Mouse (Mus musculus) B cell, adult 2 months (primary cell): ENCODE measurements around the gene Trpv1.

Experiments
- DNase-seq, 2 experiments: peaks; one replicate each; pipeline ENCODE4 v3.0.0; 2022

Gene Trpv1

DNA sequence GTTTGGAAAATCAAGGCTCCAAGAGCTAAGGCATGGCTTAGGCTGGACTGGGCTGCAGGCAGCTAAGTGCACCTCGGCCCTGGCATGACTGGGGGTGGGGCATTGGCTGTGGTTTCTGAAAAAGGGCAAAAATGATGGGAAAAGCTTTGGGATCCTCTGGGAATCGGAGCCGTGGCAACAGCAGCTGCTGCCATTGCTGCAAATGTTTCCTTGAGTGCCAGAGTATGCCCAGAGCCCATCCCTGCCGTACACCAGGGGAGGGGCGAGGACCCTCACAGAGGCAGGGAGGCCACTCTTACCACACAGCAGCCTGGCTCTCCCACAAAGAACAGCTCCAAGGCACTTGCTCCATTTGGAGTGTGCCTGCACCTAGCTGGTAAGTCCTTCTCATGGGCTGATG lies at the start of gene Trpv1:
TSS of gene Trpv1 (plus strand) at position 301 of the 400 bp plus-strand sequence.
- DNase-seq: no peak

DNA sequence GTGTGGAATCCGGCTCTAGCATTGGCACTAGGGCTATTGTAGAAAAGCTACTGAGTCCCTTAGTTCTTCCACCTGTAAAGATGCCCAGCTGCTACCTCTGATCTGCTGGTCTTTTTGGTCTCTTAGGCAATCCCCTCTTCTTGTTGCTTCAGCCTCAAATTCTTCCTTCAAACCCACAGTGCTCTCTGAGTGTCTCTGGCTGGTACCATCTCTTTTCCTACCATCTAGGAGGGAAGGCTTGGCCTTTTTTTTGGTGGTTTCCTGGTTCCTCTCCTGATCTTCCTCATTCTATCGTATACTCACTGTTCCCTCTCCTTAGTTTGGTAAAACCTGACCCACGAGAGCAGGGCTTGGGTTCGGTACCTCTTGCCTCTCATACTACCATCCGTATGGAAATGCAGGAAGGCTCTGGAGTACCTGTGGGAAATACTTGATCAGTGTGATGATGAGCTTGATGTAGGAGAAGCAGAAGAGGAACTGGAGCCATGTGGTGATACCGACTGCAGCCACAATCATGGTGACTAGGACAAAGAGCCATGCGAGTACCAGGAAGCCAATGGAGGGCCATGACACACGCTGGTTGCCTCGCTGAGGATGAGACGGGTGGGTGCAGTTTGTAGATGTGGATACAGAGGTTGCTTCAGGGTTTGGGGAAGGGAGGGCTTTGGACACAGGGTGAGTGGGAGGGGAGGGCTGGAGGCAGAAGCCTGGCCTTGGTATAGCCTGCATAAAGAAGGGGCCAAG lies 48.0 kb upstream of the Trpv1 start:
- no peak for DNase-seq

DNA sequence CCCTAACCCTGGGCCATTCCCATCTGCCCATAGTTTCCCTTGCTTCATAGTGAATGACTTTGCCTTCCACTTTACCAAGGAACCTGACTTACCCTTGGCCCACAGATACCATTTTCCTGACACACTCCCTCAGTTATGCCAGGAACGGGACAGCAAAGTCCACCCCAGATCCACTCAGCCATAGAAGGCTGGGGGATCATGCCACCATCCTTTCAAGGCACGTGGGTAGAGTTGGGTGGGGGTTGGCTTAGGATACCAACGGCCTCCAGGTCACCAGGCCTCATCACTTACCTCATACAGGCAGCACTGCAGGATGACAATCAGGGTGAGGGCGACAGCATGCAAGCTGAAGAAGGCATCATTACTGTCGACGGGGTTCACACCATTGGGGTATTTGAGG lies 46.9 kb upstream of the Trpv1 start:
- DNase-seq: no peak

DNA sequence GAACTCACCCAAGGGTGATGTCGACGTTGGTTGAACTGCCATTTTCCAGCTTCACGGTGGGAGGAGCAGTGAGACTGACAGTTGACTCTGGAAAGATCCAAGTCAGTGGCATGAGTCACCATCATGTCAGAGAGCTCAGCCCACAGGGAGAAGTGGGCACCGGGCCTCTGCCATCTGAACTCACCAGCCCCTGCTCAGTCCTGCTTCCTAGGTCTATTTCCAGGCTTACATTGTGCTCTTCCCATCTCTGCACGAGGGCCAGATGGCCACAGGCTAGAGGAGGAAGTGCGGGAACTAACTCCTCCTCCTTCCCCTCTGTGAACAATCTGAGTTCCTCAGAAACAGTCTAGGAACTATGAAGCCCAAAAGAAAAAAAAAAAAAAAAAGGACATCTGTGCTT lies 41.0 kb upstream of the Trpv1 start:
- no peak for DNase-seq

- no peak for DNase-seq
These were observed 39.6 kb upstream of the Trpv1 start for GRCm38 (mm10) chr11:73194444-73194843.

- no peak for DNase-seq
These were observed 35.9 kb upstream of the Trpv1 start for GRCm38 (mm10) chr11:73198190-73198589.

DNA sequence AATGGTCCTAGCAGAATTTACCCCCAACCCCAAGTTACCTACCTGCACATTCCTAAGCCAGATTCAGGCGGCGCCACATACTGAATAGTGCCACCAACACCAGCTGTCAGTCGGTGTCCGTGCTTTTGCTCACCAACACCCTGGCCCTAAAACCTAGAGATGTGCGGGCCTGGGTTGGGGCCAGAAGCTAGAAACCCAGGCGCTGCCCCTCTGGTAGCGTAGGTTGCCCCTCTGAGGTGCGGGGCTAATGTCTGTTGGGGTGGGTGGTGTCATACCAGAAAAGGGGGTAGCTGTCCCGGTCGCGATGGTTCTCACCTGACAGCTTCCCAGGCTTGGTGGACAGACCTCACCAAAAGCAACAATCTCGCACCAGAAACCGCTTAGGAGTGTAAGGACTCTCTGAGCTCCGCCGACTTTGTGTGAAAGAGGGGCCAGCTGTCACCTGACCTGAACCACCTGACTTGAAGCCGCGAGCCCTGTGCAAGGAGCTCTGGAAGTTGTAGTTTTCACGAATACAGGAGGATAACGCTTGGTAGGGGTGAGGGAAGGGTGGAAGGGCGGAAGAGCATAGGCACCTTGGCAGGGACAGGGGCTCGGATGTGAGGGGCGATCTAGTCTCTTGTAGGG lies 35.4 kb upstream of the Trpv1 start, which contains the start of gene Ctns:
TSS of gene Ctns (minus strand) at position 440 of the 627 bp plus-strand sequence.
- DNase-seq: no peak

DNA sequence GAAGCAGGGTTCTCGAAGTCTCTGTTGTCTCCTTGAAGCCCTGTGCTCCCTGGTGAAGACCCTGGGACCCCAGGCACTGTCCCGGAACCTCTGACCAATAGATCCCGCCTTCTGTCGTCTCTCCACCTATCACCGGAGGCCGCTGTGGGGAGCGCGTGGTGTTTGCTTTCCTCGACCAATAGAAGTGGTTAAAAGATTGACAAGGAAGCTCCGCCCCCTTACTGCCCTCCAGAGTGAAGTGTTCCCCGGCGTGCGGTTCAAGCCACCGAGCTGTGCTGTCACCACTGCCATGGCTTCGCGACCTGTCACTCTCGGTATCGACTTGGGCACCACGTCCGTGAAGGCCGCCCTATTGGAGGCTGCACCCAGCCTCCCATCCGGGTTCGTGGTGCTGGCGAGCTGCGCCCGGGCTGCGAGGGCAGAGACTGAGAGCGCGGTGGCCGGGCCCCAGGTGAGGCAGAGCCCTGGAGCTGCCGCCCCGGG lies 34.8 kb upstream of the Trpv1 start, which contains the start of gene Shpk:
TSS of gene Shpk (plus strand) at position 231 of the 483 bp plus-strand sequence.
- DNase-seq: peak; percentile 92 to 93

GRCm38 (mm10) chr11:73199879-73200278 lies 34.2 kb upstream of the Trpv1 start:
- DNase-seq: peak; percentile 48 to 51

DNA sequence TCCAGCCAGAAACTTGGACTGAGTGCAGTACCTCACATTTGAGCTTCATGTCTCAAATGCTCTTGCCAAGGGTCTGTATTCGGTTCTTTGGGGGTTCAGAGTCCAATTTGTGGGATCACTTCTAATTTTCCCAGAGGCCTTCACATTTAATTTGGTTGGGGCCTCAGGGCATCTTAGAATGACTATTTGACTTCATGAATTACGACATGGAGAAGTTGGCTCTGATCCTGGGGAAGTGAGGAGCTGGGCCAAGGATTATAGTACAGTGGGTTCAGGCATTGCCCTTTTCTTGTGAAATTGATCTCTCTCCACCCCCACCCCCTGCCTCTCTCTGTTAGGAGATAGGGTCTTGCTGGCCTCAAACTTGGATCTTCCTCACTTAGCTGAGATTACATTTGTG lies 33.1 kb upstream of the Trpv1 start:
- no peak for DNase-seq

DNA sequence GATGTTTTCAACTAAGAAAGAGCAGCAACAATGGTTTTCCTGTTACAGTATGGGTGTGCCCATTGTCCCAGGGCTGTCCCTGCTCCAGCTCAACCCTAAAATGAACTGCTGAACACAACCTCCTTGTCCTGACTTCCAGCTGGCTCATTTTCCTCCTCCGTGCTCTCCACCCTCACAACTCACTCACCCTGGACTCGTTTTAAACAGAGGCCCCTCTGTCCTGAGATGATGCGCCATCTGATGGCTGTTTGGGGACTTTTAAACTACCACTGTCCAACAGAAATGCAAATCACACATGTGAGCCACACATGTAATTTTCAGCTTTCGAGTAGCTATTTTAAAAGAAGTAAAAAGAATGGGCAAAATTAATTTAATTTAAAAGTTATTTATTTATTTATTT lies 32.5 kb upstream of the Trpv1 start:
- no peak for DNase-seq

- DNase-seq: no peak
These were observed 30.2 kb upstream of the Trpv1 start for GRCm38 (mm10) chr11:73203895-73204294.

- no peak for DNase-seq
These were observed 28.9 kb upstream of the Trpv1 start for GRCm38 (mm10) chr11:73205194-73205593.

- DNase-seq: peak; percentile 19 to 25
These were observed 26.5 kb upstream of the Trpv1 start for GRCm38 (mm10) chr11:73207621-73208020.

- no peak for DNase-seq
These were observed 20.1 kb upstream of the Trpv1 start for GRCm38 (mm10) chr11:73213956-73214355.

GRCm38 (mm10) chr11:73219671-73220070 lies 14.4 kb upstream of the Trpv1 start:
- DNase-seq: peak; percentile 4 to 7

GRCm38 (mm10) chr11:73220651-73221050 lies 13.4 kb upstream of the Trpv1 start:
- no peak for DNase-seq

DNA sequence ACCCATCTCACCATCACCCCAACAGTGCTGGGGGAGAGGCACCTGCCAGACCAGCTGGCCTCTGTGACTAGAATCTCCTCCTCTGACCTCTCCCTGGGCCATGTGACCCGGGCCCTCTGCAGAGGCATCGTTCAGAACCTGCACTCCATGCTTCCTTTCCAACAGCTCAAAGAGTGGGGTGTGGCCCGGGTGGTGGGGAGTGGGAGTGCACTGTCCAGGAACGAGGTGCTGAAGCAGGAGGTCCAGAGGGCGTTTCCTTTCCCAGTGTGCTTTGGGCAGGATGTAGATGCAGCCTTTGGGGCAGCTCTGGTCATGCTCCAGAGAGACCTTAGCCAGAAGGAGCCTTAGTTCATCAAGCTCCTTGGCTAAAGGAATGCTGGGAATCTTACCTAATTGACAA lies 11.2 kb upstream of the Trpv1 start:
- DNase-seq: no peak

DNA sequence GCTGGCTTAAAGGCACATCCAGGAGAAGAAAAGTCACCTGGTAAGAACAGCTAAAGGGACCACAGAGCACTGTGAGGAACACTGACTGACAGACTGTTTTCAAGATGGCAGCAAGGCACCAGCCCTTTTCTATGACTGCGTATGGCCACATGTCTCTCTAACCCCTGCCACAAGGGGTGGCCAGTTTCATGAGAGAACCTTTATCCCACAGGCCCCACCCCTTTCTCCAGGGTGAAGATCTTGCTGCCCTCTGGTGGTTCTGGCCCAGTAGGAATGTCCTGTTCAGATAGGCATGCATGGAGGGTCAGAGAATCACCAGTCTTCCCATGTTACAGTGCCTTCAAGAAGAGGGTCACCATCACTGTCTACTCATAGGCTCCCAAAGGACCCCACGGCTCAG lies 10.1 kb upstream of the Trpv1 start:
- DNase-seq: peak in 1 of 2 experiments; percentile 19

DNA sequence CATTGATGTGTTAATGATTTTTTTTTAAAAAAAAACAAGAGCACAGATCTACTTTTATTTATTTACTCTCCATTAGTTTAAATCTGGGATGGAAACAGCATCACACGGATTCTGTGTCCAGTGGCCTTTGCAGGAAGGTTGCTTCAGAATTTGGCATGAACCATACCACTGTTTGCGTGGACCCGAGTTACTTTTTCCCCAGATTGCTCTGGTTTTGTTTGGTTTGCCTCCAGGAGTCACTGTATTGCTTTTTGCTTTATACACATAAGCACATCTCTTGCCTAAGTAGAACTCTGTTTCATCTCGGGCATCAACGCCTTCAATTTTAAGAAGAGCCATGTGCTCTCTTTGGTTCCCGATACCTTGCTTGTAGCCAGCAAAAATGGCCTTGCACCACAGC lies 8.2 kb upstream of the Trpv1 start:
- no peak for DNase-seq

- no peak for DNase-seq
These were observed 5.2 kb upstream of the Trpv1 start for GRCm38 (mm10) chr11:73228881-73229280.

DNA sequence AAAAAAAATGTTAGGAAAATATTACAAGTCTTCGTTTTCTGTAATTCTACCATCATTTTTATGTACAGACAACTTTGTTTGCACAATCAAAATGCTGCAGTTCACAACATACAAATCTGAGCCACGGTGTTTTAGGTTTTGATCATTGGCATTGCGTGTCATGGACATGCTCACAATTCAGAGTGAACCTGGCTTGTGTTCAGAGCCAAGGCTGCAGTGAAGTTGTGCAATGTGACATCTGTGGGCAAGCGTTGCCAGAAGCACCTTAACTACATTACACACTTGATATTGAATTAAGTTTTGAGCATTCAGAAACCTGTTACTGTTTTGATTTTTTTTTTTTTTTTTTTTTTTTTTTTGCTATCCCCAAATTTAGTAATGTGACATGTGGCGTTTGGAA lies 4.0 kb upstream of the Trpv1 start:
- no peak for DNase-seq

DNA sequence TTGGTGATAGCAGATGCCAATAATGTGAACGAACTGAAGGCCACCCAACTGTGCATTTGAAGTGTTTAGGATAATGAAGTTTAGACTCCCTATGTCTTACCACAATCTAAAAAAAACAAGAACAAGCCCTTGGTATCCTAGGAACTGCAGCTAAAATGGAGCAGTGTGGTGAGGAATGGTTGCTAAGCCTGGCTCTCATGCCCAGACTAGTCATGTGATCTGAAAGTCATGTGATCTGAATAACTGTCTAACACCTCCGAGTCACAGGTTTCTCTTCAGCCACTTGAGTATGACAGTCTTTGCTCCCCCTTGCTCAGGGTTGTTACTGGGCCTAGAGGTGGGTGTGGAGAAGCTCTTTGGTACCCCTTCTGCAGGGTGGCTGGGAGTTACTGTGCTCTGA lies 1.6 kb upstream of the Trpv1 start:
- DNase-seq: no peak

- no peak for DNase-seq
These were observed 2.1 kb downstream of the Trpv1 start for GRCm38 (mm10) chr11:73235990-73236701.
